Mouse (Mus musculus): ENCODE measurements around the gene Ddx6. TPM values are rescaled to one million over a fixed set of nuclear protein-coding genes. Genes with fewer than 3 reads are reported as not detected.
"Not testable (repeated sequence)": the region's sequence is repeated elsewhere in the genome, so short reads cannot be mapped to it uniquely, and the experiment has no call there.

Gene Ddx6
- polyA plus RNA-seq (2012; rRNA removed) = 10.8 and 17.3 TPM in 2 replicates

GRCm38 (mm10) chr9:44604779-44605615 lies at the start of gene Ddx6:
TSS of gene Ddx6 (plus strand) at chr9:44604892.
- WGBS = under 1% methylated on average over 77 of the region's 80 CpGs
- no peak for DNase-seq (ENCODE audit: low read depth, low spot score)

- WGBS = 60% methylated on average over 4 of the region's 4 CpGs
- DNase-seq (ENCODE audit: low read depth, low spot score) = no peak
These were observed 43.1 kb upstream of the Ddx6 start, which contains the start of gene Cxcr5 for GRCm38 (mm10) chr9:44561597-44561996. TSS of gene Cxcr5 (minus strand) at chr9:44561877.

- DNase-seq (ENCODE audit: low read depth, low spot score) = no peak
- 66% methylated on average over 12 of the region's 12 CpGs for WGBS
These were observed 41.8 kb upstream of the Ddx6 start for GRCm38 (mm10) chr9:44562936-44563335.

- DNase-seq (ENCODE audit: low read depth, low spot score) = no peak
- WGBS = 81% methylated on average over 6 of the region's 6 CpGs
These were observed 39.3 kb upstream of the Ddx6 start for GRCm38 (mm10) chr9:44565367-44565766.

DNA sequence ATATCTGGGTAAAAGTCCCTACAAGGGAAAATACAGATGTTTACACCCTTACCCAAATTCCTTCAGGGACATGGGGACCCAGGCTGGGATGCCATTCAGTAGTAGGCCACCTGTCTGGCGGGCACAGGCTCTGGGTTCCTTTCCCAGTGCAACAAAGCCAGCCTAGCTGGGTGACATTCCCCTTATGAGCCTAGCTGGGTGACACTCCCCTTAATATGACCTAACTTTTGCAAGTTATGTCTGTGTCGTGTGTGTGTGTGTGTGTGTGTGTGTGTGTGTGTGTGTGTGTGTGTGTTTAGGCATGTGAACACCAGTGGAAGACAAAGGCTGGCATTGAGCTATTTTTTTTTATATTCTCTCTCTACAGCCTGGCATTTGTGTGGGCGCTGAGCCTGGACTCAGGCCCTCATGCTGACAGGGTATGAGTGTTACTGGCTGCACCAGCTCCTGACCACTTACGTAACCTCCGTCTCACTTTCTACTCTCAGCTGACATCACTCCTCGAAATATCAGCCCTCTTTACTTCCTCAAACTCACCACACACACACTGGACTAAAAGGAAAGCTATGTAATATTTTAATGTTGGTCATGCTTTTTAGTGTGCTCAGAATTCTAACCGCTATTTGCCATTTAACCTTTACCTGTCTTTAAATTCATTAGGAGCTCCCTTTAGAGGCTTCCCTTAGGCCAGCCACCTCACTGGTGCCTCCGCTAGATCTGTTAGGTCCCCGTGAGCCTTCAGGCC lies 37.2 kb upstream of the Ddx6 start:
- 52% methylated on average over 9 of the region's 9 CpGs for WGBS
- DNase-seq (ENCODE audit: low read depth, low spot score) = no peak

DNA sequence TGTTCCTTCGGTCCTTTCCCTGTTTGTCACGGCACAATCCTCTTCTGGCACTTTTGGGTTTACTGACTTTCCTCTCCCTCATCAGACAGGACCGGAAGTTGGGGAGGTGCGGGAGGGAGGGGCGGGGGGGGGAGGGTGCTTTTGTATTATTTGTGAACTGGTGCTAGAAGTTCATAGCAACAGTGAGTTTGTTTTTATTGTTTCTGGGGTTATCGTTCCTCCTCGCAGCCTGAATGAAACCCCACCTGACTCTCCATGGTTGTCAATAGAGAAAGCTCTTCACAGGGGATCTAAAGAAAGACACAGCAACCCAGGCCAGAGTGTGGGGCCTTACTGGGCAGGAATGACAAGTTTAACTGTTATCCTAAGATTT lies 36.6 kb upstream of the Ddx6 start:
- 23% methylated on average over 7 of the region's 7 CpGs for WGBS
- DNase-seq (ENCODE audit: low read depth, low spot score) = no peak

- WGBS = 74% methylated on average over 12 of the region's 12 CpGs
- no peak for DNase-seq (ENCODE audit: low read depth, low spot score)
These were observed 33.7 kb upstream of the Ddx6 start for GRCm38 (mm10) chr9:44570939-44571382.

DNA sequence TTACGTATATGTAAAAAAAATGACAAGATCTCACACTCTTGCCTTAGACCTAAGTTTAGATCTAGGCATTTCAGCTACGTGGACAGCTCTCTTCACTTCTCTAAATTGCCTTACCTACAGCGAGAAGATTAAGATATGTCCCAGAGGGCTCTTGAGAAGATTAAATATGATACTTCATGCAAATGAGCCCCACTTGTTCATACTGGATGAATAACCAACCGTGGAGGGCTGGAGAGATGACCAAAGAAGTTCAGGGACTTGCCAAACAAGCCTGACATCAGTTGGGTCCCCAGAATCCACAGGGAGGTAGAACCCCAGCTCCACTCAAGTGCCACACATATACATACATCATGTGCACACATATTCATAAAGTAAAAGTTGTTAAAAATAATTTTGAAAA lies 31.4 kb upstream of the Ddx6 start:
- WGBS = 73% methylated on average over 4 of the region's 4 CpGs
- DNase-seq (ENCODE audit: low read depth, low spot score) = no peak

DNA sequence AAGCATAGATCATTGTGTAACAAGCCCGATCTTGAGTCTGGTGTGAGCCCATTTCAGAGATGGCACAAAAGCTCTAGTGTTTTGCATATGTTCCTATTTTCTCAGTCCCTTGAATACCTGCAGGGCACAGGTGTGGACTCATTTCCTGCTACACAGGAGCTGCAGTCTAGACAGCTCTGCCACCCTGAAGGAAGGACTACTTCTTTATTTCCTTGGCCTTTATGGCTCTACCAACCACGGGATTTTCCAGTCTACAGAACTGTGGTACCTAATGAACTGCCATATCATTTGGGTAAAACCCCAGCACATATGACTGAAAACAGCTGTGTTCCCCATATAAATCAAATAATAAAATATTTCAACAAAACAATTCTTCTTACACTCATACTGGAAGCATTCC lies 29.6 kb upstream of the Ddx6 start:
- 56% methylated on average over 2 of the region's 2 CpGs for whole genome bisulfite sequencing
- DNase-seq (ENCODE audit: low read depth, low spot score) = no peak

GRCm38 (mm10) chr9:44576046-44576445 lies 28.6 kb upstream of the Ddx6 start:
- 91% methylated on average over 7 of the region's 7 CpGs for WGBS

DNA sequence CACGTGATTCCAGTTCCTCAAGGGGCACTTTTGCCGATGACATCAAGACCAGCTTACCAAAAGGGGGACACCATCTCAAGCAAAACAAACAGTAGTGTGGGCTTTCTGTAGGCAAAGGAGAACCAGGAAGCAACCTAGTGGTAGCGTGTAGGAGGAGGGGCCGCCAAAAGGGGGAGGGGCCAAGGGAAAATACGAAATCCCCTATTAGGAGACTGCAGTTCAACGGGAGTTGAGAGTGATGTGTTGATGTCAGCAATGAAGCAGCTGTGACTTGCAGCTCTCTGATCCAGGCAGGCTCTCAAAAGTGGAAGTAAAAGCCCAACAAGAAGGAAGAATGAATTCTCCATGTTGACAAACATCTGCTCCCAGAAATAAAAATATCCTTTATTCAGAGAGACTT lies 25.3 kb upstream of the Ddx6 start:
- 32% methylated on average over 6 of the region's 6 CpGs for WGBS

More at GRCm38 (mm10) chr9:44576046-44576445, 28.6 kb upstream of the Ddx6 start:
- not testable (repeated sequence) for DNase-seq (ENCODE audit: low read depth, low spot score)

DNA sequence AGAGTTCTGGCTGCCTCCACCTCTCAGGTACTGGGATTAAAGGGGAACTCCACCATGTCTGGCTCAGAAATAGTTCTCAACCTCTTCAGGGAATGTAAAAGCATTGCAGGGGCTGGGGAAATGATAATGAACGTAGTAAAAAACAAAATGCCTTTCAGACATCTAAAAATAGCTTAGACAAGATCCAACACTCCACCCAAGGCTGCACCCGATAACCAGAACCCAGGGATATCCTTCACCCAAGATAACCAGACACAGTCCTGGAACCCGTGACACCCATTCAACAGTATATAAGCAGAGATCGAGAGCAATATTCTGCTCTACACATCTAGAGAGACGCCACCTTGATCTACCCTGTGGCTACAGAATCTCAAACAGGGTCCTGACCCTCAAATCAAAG lies 24.6 kb upstream of the Ddx6 start:
- 89% methylated on average over 5 of the region's 5 CpGs for WGBS
- no peak for DNase-seq (ENCODE audit: low read depth, low spot score)

More for the DNA sequence above, 25.3 kb upstream of the Ddx6 start:
- no peak for DNase-seq (ENCODE audit: low read depth, low spot score)

DNA sequence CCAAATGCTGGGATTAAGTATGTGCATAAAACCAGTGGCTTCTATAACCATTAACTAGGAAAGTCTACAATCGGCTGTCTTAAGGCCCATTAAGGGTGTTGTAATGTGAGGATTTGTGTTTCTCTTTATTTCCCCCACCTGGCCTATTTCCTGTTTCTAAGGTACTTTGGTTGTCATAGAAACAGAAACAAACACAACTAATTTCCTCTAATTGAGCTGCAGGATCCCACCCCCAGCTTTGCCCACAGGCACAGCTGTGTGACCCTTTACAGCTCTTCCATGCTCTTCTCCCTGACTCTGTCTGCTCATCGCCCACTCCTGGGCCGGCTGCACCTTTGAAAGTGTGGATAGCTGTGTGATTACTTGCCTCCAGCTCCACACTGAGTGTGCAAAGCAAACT lies 23.3 kb upstream of the Ddx6 start:
- DNase-seq (ENCODE audit: low read depth, low spot score) = no peak
- WGBS = 9% methylated on average over 3 of the region's 3 CpGs

DNA sequence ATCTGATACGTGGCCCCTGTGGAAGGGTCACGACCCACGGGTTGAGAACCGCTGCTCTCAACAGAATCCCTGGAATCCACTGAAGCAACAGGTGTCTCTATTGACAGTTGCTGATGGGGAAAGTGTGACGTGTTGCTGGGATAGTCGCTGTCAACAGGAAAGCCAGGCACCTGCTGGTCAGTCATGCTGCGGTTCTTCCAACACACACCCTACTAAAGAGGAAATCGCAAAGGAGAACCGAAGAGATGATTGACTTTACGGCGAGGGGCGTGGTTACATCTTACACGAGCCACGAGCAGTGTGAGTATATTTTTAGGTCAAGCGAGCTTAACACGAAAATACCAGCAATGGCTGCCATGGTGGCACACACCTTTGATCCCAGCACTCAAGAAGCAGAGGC lies 22.3 kb upstream of the Ddx6 start:
- no peak for DNase-seq (ENCODE audit: low read depth, low spot score)
- WGBS = 23% methylated on average over 16 of the region's 16 CpGs

DNA sequence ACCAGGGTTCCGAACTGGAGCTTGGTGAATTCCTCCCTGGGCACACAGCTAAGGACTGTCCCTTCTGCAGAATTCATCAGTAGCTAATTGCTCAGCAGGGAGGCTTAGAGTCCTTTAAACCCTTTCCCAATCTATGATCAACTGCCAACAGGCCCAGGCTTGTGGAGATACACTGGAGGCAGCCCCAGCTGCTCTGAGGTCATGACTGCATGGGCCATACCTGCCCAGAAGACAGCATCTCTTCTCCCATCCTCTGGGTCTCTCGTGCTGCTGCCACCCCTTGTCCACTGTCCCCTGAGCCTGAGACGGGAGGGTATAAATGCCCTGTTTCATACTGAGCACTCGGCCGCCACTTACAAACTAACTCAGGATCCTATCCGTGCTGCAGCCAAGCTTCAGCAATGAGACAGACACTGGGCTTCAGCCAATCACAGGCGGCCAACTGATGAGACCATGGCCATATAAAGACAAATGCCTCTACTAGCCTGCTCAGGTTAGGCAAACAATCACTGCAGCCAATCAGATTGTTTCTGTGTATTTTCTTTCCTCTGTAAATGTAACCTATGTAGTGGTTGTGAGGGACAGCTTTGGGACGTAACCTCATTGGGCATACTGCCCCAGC lies 17.9 kb upstream of the Ddx6 start:
- WGBS = 71% methylated on average over 8 of the region's 8 CpGs
- DNase-seq (ENCODE audit: low read depth, low spot score) = no peak

DNA sequence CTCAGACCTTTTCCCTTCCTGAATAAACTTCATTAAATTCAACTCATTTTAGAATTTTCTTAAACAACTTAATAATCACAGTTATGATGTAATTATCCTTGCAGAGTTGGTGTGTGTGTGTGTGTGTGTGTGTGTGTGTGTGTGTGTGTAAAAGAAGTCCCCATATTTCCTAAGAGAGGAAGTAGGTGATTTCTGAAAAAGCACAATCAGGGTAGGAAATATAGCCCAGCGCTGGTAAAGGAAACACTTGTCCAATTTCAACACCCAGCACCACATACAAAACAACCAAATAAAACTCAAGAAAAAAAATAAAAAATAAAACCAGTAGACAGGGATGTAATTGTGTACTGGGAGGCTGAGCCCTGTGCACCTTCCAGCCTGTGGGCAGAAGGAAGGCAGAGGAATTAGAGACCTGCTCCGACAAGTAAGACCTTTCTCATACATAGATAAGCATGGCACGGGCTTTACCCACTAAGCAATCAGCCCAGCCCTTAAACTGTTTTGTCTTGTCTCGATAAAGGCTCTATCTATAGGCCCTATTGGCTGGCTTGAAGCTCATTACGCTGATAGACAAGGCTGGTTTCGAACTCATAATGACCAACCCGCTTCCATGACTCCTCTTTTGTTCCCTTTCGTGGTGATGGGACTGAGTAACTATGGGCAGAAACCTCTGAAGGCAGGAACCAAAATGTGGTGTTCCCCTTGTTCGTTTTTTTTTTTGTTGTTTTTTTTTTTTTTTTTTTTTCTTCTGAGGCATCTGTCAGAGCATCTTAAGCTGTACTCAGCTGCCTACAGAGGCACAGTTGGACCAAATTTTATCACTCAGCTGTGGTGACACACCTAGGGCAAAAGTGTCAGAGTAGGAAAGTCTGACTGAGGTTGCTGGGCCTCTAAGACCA lies 17.2 kb upstream of the Ddx6 start:
- no peak for DNase-seq (ENCODE audit: low read depth, low spot score)
- WGBS = 54% methylated on average over 9 of the region's 9 CpGs

DNA sequence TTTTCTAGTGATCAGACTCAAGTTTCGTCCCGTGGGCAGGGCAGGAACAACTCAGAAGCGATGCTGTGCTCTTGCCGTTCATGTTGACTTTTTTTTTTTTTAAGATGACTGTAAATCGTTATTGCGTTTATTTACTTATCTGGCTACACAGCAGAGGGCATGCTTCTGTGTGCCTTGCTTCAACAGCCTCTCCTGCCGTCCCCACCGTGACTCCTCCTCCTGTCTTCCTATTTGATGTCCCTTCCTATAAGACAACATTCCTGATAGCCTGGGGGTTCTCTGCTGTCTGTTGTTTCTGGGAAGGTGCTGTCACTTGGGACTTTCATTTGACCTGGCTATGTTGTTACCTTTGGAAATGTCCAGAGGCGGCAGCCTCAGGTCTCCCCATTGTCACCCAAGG lies 16.1 kb upstream of the Ddx6 start:
- no peak for DNase-seq (ENCODE audit: low read depth, low spot score)
- 20% methylated on average over 9 of the region's 9 CpGs for WGBS

- no peak for DNase-seq (ENCODE audit: low read depth, low spot score)
These were observed 15.6 kb upstream of the Ddx6 start for GRCm38 (mm10) chr9:44589095-44589494.

GRCm38 (mm10) chr9:44590969-44591368 lies 13.7 kb upstream of the Ddx6 start:
- DNase-seq (ENCODE audit: low read depth, low spot score) = no peak
- 12% methylated on average over 2 of the region's 2 CpGs for WGBS

Data from large intestine, adult 2 months (tissue).